Mouse (Mus musculus): ENCODE data around the gene Rras2. TPM values are rescaled to one million over a fixed set of nuclear protein-coding genes. Genes with fewer than 3 reads are reported as not detected.

Rras2 gene
- polyA plus RNA-seq, 1 experiment from 2014 or later = 22.3 TPM

DNA sequence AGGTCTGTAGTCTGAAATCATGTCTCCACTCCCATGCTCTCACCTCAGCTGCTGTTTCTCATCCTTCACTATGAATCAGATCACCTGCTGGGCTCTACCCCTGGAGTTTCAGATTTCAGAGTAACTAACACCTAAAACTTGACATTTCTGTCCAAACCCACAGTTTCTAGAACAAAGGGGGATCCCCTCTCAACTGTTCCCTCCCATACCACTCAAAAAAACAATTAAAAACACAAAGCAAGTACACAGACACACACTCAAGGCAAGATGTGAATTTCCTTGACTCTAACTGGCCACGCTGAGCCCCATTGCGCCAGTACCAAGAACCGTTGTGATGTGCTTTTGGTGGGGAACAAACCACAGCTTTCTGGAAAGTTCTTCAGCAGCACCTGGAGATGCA, 21.8 kb upstream of the Rras2 start:
- WGBS = 95% methylated on average over 3 of the region's 3 CpGs

DNA sequence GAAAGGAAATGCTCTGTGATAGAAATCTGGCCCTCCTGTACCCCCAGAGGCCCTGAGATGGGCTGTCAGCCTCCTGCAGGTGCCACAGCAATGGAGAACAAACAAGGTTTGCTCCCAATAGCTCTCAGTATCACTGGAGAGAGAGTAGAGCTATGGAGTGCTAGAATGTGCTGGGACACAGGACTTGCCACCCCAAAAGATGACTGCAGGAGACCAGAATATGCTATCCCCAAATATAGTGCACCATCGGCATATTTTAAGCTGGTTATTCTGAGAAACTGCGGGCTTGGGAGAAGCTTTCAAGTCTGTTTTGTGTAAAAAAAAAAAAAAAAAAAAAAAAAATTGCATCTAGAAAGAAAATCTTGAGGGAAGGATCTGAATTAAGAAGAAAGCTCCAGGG, 20.7 kb upstream of the Rras2 start:
- Histone ChIP-seq H3K36me3 (no peaks in the 10 kb centered on the region), H3K27me3 (ENCODE audit: low read depth, poor library complexity, severe bottlenecking) (no peaks in the 10 kb centered on the region; the same call in 1 of the 2 replicates), H3K4me1 (peaks cover 3% of the 10 kb centered on the region; the same call in 1 of the 2 replicates), H3K9me3 (replicated peaks) (no peaks in the 10 kb centered on the region), H3K4me3 (no peak overlapping the region), H3K27ac (no peak overlapping the region)
- WGBS = 96% methylated on average over 2 of the region's 2 CpGs
- DNase-seq (ENCODE audit: low spot score) = no peak

More for the DNA sequence above, 21.8 kb upstream of the Rras2 start:
- H3K9me3 ChIP-seq (replicated peaks) = no peaks in the 10 kb centered on the region
- H3K27me3 ChIP-seq (ENCODE audit: low read depth, poor library complexity, severe bottlenecking) = no peaks in the 10 kb centered on the region
- no peak overlapping the region for H3K27ac ChIP-seq
- no peaks in the 10 kb centered on the region for H3K36me3 ChIP-seq
- no peak overlapping the region for H3K4me3 ChIP-seq
- no peak for DNase-seq (ENCODE audit: low spot score)
- peaks cover 3% of the 10 kb centered on the region; the same call in 1 of the 2 replicates for H3K4me1 ChIP-seq

DNA sequence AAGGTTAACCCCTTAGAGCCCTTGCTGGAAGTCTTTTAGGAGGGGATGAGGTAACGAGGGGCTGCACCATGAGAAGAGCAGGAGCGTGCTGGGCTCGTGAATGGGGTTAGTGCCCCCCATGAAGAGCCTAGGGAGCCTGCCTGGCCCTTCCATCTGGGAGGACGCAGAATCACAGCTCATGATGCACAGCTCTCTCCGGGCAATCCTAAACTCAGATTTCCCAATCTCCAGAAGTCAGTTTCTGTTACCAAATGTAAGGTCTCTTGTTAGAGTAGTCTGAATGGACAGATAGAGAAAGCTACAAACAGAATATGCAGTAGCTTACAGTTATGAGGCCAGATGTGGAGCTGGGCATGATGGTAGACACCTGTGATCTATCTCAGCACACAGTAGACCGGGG, 17.6 kb upstream of the Rras2 start:
- WGBS = 25% methylated on average over 6 of the region's 6 CpGs
- no peak overlapping the region for H3K27ac ChIP-seq
- no peaks in the 10 kb centered on the region; the same call in 1 of the 2 replicates for H3K27me3 ChIP-seq (ENCODE audit: low read depth, poor library complexity, severe bottlenecking)
- no peaks in the 10 kb centered on the region for H3K36me3 ChIP-seq
- no peaks in the 10 kb centered on the region for H3K9me3 ChIP-seq (replicated peaks)
- no peak for DNase-seq (ENCODE audit: low spot score)
- no peak overlapping the region for H3K4me3 ChIP-seq
- peaks cover 3% of the 10 kb centered on the region; the same call in 1 of the 2 replicates for H3K4me1 ChIP-seq

DNA sequence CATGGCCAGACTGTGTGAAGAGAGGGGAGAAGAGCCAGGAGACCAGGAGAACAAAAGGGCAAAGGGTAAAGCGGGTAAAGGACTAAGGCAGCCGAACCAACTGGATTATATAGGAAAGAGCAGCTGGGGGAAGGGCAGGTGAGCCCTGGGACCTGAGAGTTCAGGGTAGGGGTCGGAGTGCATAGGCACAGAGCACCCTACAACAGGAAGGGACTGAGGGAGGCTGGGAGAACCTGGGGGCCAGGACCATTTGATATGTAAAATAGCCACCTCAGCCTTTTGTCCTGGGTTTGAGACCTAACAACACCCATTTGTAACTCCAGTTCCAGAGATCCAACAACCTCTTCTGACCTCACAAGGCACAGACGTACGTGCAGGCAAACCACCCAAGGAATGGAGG, 16.4 kb upstream of the Rras2 start:
- peaks cover 3% of the 10 kb centered on the region; the same call in 1 of the 2 replicates for H3K4me1 ChIP-seq
- no peaks in the 10 kb centered on the region for H3K9me3 ChIP-seq (replicated peaks)
- DNase-seq (ENCODE audit: low spot score) = no peak
- no peak overlapping the region for H3K27ac ChIP-seq
- H3K4me3 ChIP-seq = no peak overlapping the region
- H3K36me3 ChIP-seq = no peaks in the 10 kb centered on the region
- no peaks in the 10 kb centered on the region; the same call in 1 of the 2 replicates for H3K27me3 ChIP-seq (ENCODE audit: low read depth, poor library complexity, severe bottlenecking)
- WGBS = 26% methylated on average over 5 of the region's 5 CpGs

DNA sequence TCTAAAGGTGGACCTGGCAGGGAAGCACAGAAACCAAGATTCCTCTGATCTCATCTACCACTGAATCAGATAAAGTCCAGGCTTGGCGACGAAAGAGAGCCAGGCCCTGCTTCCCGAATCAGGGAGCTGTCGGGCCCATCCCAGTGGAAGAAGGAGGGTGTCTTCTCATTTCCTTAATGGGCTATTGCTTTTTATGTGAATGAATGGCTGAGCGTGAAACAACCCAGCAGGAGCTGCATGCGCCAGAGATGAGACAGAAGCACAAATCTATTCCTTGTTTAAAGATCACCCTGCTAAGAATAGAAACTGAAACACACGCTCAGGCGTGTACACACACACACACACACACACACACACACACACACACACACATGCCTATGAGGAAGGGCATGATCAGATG, 14.7 kb upstream of the Rras2 start:
- no peaks in the 10 kb centered on the region; the same call in 1 of the 2 replicates for H3K27me3 ChIP-seq (ENCODE audit: low read depth, poor library complexity, severe bottlenecking)
- 55% methylated on average over 8 of the region's 8 CpGs for WGBS
- H3K9me3 ChIP-seq (replicated peaks) = no peaks in the 10 kb centered on the region
- H3K4me1 ChIP-seq = peaks cover 3% of the 10 kb centered on the region; the same call in 1 of the 2 replicates
- no peaks in the 10 kb centered on the region for H3K36me3 ChIP-seq
- DNase-seq (ENCODE audit: low spot score) = no peak
- H3K4me3 ChIP-seq = no peak overlapping the region
- H3K27ac ChIP-seq = no peak overlapping the region

DNA sequence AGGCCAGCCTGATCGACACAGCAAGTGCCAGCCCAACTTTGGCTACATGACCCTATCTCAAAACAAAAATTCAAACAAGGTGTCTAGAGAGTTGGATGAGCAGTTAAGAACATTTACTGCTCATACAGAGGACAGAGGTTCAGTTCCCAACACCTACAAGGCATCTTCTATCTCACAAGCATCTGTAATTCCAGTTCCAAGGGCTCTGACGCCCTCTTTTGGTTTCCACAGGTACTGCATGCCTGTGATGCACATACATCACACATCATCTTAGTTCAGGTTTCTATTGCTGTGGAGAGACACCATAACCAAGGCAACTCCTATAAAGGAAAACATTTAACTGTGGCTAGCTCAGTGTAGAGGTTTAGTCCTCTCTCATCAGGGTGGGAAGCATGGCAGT, 11.7 kb upstream of the Rras2 start:
- WGBS = 64% methylated on average over 2 of the region's 2 CpGs
- no peaks in the 10 kb centered on the region for H3K9me3 ChIP-seq (replicated peaks)
- no peaks in the 10 kb centered on the region; the same call in 1 of the 2 replicates for H3K27me3 ChIP-seq (ENCODE audit: low read depth, poor library complexity, severe bottlenecking)
- H3K36me3 ChIP-seq = no peaks in the 10 kb centered on the region
- DNase-seq (ENCODE audit: low spot score) = no peak
- no peaks in the 10 kb centered on the region for H3K4me1 ChIP-seq
- H3K4me3 ChIP-seq = no peak overlapping the region
- H3K27ac ChIP-seq = no peak overlapping the region

DNA sequence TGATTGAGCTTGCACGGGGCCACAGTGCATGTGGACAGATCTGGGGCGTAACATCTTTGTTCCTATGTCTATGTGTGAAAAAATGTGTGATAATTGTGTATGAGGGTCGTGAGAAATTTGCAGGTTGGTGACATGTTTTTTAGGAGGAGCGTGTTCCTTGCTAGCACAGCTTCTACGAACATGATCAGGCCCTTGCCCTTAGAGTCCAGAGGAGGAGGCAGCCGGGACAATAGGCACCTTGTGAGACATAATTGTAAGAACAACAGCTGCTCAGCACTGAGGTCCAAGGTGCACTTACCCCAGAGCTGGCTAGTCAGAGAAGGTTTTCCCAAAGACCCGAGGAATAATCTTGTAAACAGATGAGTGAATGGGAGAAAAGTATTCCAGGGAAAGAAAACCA, 599 bp upstream of the Rras2 start:
- Histone ChIP-seq H3K27me3 (ENCODE audit: low read depth, poor library complexity, severe bottlenecking) (0 out of 2 replicates have a peak, but pooled peaks cover 8% of the 10 kb centered on the region), H3K4me1 (peaks cover 22% of the 10 kb centered on the region), H3K36me3 (no peaks in the 10 kb centered on the region), H3K9me3 (replicated peaks) (no peaks in the 10 kb centered on the region), H3K27ac (no peak overlapping the region), H3K4me3 (peak overlapping the region; percentile 90; the same call in 1 of the 2 replicates)
- WGBS = 53% methylated on average over 7 of the region's 7 CpGs
- peak; percentile 30 for DNase-seq (ENCODE audit: low spot score)

DNA sequence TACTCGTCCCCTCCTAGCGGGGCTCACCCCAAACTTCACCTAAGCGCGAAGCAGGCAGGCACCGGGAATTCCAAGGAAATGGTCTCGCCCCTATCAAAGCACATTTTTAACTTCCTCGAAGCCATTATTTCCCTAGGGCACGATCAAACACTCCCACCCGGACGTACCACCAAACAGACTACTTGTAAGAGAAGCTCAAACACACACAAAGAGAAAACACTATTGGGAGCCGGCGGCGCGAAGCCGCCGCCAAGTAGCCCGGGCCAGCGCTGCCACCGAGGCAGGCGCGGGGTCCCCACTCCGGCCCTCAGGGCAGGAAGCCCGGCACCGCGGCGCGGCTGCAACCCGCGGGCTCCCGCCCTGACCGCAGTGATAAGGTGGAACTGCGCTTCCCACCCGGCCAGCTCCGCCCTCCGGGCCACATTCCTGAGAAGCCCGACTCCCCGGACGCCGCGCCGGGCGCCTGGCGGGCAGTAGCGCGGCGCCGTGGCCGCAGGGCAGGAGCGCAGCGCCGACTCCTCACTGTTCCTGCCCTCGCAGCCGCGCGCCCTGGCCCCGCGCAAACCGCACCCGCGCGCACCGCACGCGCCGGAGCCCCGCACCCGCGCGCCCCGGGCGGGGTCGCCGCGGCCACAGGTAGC, 750 bp downstream of the Rras2 start:
- Histone ChIP-seq H3K9me3 (replicated peaks) (no peaks in the 10 kb centered on the region), H3K4me1 (peaks cover 22% of the 10 kb centered on the region), H3K4me3 (peak overlapping the region; percentile 90), H3K36me3 (0 out of 2 replicates have a peak, but pooled peaks cover 2% of the 10 kb centered on the region), H3K27me3 (ENCODE audit: low read depth, poor library complexity, severe bottlenecking) (0 out of 2 replicates have a peak, but pooled peaks cover 8% of the 10 kb centered on the region), H3K27ac (peak overlapping the region; percentile 92)
- peak; percentile 83 for DNase-seq (ENCODE audit: low spot score)
- WGBS = 3% methylated on average over 74 of the region's 74 CpGs

DNA sequence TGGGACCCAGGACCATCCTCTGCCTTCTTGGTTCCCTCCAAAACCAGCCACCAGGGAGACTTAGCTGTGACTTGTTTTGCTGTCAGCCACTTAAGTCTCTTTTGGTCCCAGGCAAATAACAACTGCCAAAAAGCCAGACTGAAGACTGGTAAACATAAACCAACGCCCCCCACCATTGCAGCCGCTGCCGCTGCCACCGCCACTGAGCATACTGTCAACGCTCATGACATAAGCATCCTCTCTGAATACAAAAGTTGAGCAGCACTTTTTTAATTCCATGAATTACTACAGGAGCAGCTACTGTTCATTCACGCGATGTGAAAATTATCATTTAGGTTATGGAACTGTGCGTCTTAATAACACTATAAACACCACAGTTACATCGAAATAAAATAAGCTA, 1.6 kb downstream of the Rras2 start:
- Histone ChIP-seq H3K36me3 (0 out of 2 replicates have a peak, but pooled peaks cover 2% of the 10 kb centered on the region), H3K27me3 (ENCODE audit: low read depth, poor library complexity, severe bottlenecking) (0 out of 2 replicates have a peak, but pooled peaks cover 8% of the 10 kb centered on the region), H3K4me3 (peak overlapping the region; percentile 90), H3K4me1 (peaks cover 22% of the 10 kb centered on the region), H3K27ac (no peak overlapping the region), H3K9me3 (replicated peaks) (no peaks in the 10 kb centered on the region)
- DNase-seq (ENCODE audit: low spot score) = no peak
- WGBS = 22% methylated on average over 9 of the region's 9 CpGs

DNA sequence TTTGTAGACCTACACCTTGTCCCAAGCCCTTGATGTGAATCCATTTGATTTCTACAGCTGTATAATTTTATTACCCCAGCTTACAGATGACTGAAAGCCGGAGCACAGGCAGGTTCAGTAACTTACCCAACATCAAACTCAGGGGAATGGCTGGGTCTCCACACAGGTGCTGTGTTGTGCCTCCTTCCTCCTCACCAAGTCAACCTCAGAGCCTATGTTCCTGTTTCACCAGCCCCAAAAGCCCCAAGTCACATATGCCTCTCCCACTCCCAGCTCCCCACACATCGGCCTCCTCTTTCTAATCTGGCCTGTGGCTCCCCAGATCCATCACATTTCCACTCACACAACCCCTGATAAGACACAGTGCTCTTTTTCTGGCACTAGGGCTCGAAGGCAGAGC, 2.6 kb downstream of the Rras2 start:
- Histone ChIP-seq H3K27me3 (ENCODE audit: low read depth, poor library complexity, severe bottlenecking) (0 out of 2 replicates have a peak, but pooled peaks cover 8% of the 10 kb centered on the region), H3K4me3 (no peak overlapping the region), H3K9me3 (replicated peaks) (no peaks in the 10 kb centered on the region), H3K27ac (no peak overlapping the region), H3K4me1 (peaks cover 22% of the 10 kb centered on the region), H3K36me3 (0 out of 2 replicates have a peak, but pooled peaks cover 4% of the 10 kb centered on the region)
- 75% methylated on average over 3 of the region's 3 CpGs for WGBS
- DNase-seq (ENCODE audit: low spot score) = no peak

DNA sequence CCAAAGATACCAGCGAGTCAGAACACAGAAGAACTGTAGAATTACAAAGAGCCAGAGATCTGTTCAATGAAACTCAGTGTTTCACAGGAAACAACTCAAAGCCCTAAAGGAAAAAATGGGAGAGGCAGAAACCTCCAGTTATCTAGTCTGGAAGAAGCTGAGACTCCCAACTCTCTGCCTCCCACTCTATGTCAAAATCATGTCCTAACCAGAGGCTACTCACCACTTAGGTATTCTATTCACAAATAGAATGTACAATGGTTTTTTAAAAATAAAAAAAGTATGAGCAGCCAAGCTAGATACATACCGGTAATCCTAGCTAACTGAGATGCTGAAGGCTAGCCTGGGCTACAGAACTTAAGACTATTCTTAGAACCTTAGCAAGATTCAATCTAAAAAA, 3.3 kb downstream of the Rras2 start:
- 0 out of 2 replicates have a peak, but pooled peaks cover 8% of the 10 kb centered on the region for H3K27me3 ChIP-seq (ENCODE audit: low read depth, poor library complexity, severe bottlenecking)
- DNase-seq (ENCODE audit: low spot score) = no peak
- 0 out of 2 replicates have a peak, but pooled peaks cover 4% of the 10 kb centered on the region for H3K36me3 ChIP-seq
- H3K27ac ChIP-seq = no peak overlapping the region
- 97% methylated on average over 2 of the region's 2 CpGs for WGBS
- H3K9me3 ChIP-seq (replicated peaks) = no peaks in the 10 kb centered on the region
- no peak overlapping the region for H3K4me3 ChIP-seq
- peaks cover 22% of the 10 kb centered on the region for H3K4me1 ChIP-seq

DNA sequence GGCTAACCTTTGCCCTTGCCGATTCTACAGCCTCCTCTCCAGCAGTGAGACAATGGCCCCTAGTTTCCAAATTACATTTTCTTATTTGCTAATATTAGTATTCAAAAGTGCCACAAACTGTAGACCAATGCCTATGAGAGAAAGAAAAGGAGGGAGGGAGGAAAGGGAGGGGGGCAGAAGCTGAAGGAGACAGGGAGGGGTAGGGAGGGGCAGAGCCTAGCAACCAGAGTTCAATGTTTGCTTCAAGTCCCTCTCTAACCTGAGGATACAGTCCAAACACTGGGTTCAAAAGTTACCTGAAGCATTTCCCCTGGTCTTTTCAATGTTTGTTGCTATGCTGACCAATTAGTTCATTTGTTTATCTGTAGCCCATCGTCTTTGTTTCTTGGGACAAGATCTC, 7.1 kb downstream of the Rras2 start:
- H3K9me3 ChIP-seq (replicated peaks) = no peaks in the 10 kb centered on the region
- peaks cover 5% of the 10 kb centered on the region for H3K4me1 ChIP-seq
- H3K27ac ChIP-seq = no peak overlapping the region
- H3K27me3 ChIP-seq (ENCODE audit: low read depth, poor library complexity, severe bottlenecking) = no peaks in the 10 kb centered on the region
- no peak overlapping the region for H3K4me3 ChIP-seq
- DNase-seq (ENCODE audit: low spot score) = no peak
- WGBS = 88% methylated on average over 2 of the region's 2 CpGs
- 0 out of 2 replicates have a peak, but pooled peaks cover 4% of the 10 kb centered on the region for H3K36me3 ChIP-seq

DNA sequence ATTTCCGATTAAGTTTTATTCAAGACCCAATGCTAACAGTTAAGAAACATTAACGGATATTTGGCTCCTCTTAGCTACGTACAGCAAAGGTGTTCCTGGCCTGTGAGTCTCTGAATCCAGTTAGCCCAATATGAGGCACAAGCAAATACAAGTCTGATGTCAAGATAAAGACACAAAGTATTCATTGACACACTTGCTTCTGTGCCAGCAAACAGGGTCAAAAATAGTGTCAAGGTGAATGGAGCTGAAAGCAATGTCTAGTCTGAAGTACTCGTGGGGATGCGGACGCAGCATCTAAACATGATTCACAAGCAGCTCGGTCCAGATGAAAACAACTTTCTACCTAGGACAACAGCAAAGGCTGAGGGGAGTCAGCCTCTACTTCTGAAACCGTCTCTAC, 11.7 kb downstream of the Rras2 start:
- Histone ChIP-seq H3K4me1 (peaks cover 8% of the 10 kb centered on the region; the same call in 1 of the 2 replicates), H3K9me3 (replicated peaks) (no peaks in the 10 kb centered on the region), H3K36me3 (0 out of 2 replicates have a peak, but pooled peaks cover 2% of the 10 kb centered on the region), H3K27me3 (ENCODE audit: low read depth, poor library complexity, severe bottlenecking) (no peaks in the 10 kb centered on the region), H3K27ac (no peak overlapping the region), H3K4me3 (no peak overlapping the region)
- WGBS = 92% methylated on average over 8 of the region's 8 CpGs
- DNase-seq (ENCODE audit: low spot score) = no peak

Measured in limb, embryonic 10.5 days (tissue).